Mouse (Mus musculus): Measurements from ENCODE around the gene Susd5.
A peak's percentile ranks its signal among the peaks of the same experiment; 100 is the strongest.

Gene Susd5

GRCm38 (mm10) chr9:114057090-114057796 is at the start of gene Susd5:
TSS of gene Susd5 (plus strand) at chr9:114057140.
- peak; percentile 17 for DNase-seq (ENCODE audit: low read depth, low spot score)

GRCm38 (mm10) chr9:114007850-114008350 is 49.0 kb upstream of the Susd5 start:
- no peak for DNase-seq (ENCODE audit: low read depth, low spot score)

GRCm38 (mm10) chr9:114009526-114009925 is 47.4 kb upstream of the Susd5 start:
- DNase-seq (ENCODE audit: low read depth, low spot score): no peak

- DNase-seq (ENCODE audit: low read depth, low spot score): no peak
These were observed 45.7 kb upstream of the Susd5 start for GRCm38 (mm10) chr9:114011203-114011602.

- DNase-seq (ENCODE audit: low read depth, low spot score): no peak
These were observed 42.9 kb upstream of the Susd5 start for GRCm38 (mm10) chr9:114014034-114014433.

GRCm38 (mm10) chr9:114015724-114016123 is 41.2 kb upstream of the Susd5 start:
- DNase-seq (ENCODE audit: low read depth, low spot score): no peak

GRCm38 (mm10) chr9:114016402-114016801 is 40.5 kb upstream of the Susd5 start:
- no peak for DNase-seq (ENCODE audit: low read depth, low spot score)

- no peak for DNase-seq (ENCODE audit: low read depth, low spot score)
These were observed 37.8 kb upstream of the Susd5 start for GRCm38 (mm10) chr9:114019012-114019762.

- DNase-seq (ENCODE audit: low read depth, low spot score): no peak
These were observed 34.8 kb upstream of the Susd5 start for GRCm38 (mm10) chr9:114022141-114022540.

- DNase-seq (ENCODE audit: low read depth, low spot score): peak; percentile 55
These were observed 31.8 kb upstream of the Susd5 start for GRCm38 (mm10) chr9:114025182-114025581.

- DNase-seq (ENCODE audit: low read depth, low spot score): peak; percentile 6
These were observed 31.1 kb upstream of the Susd5 start for GRCm38 (mm10) chr9:114025846-114026245.

GRCm38 (mm10) chr9:114026261-114026934 is 30.5 kb upstream of the Susd5 start:
- DNase-seq (ENCODE audit: low read depth, low spot score): peak; percentile 97

- DNase-seq (ENCODE audit: low read depth, low spot score): peak; percentile 27
These were observed 16.0 kb upstream of the Susd5 start for GRCm38 (mm10) chr9:114040945-114041344.

- DNase-seq (ENCODE audit: low read depth, low spot score): peak; percentile 35
These were observed 14.4 kb upstream of the Susd5 start for GRCm38 (mm10) chr9:114042490-114042889.

- DNase-seq (ENCODE audit: low read depth, low spot score): peak; percentile 12
These were observed 12.5 kb upstream of the Susd5 start for GRCm38 (mm10) chr9:114044446-114044845.

- no peak for DNase-seq (ENCODE audit: low read depth, low spot score)
These were observed 10.9 kb upstream of the Susd5 start, which contains the start of gene Fbxl2 for GRCm38 (mm10) chr9:114046028-114046427. TSS of gene Fbxl2 (minus strand) at chr9:114046191.

- no peak for DNase-seq (ENCODE audit: low read depth, low spot score)
These were observed 10.3 kb upstream of the Susd5 start for GRCm38 (mm10) chr9:114046676-114047075.

- DNase-seq (ENCODE audit: low read depth, low spot score): no peak
These were observed 6.8 kb upstream of the Susd5 start for GRCm38 (mm10) chr9:114050106-114050505.

GRCm38 (mm10) chr9:114050778-114051177 is 6.2 kb upstream of the Susd5 start:
- peak; percentile 36 for DNase-seq (ENCODE audit: low read depth, low spot score)

- DNase-seq (ENCODE audit: low read depth, low spot score): no peak
These were observed 4.9 kb upstream of the Susd5 start for GRCm38 (mm10) chr9:114052031-114052430.

GRCm38 (mm10) chr9:114052866-114053265 is 4.1 kb upstream of the Susd5 start:
- DNase-seq (ENCODE audit: low read depth, low spot score): no peak

- DNase-seq (ENCODE audit: low read depth, low spot score): no peak
These were observed 11.6 kb downstream of the Susd5 start for GRCm38 (mm10) chr9:114068494-114069053.
